Mouse (Mus musculus) MN1 (cell line): ENCODE measurements at regions not wholly inside any gene's neighbourhood (a gene's known extent, or its start where the extent isn't known, plus 50 kb on each side); places are given as distances from the start of the nearest gene placed in this dataset.

ENCODE experiments used
- DNase-seq: peaks from one replicate; pipeline ENCODE4 v3.0.0-alpha.2; 2016; ENCODE audit warnings: low spot score

- DNase-seq, result no peak
These were observed 59.1 kb upstream of the Gm34302 start for GRCm38 (mm10) chr3:63542638-63543408.

GRCm38 (mm10) chr3:63538881-63539280, 55.2 kb upstream of the Gm34302 start:
- no peak for DNase-seq

GRCm38 (mm10) chr3:63534141-63534540, 50.5 kb upstream of the Gm34302 start:
- no peak for DNase-seq
